In genomic region chr2:132587240-132587779, GRCm38 (mm10) we compare ENCODE assay signal across 7 mouse cellular contexts. TPM values are rescaled to one million over a fixed set of nuclear protein-coding genes. Genes with fewer than 3 reads are reported as not detected.
DNase-seq lines count a peak whose midpoint lies in the region; ATAC-seq and TF ChIP-seq lines count a peak whose summit lies in the region.

Gpcpd1 (minus strand) TSS chr2:132587729.

- H3K9ac ChIP-seq in CH12.LX (ENCODE audit: insufficient read depth, low read depth) = no peak within 1 kb of the TSS
- no peak within 1 kb of the TSS for H3K9ac ChIP-seq in forebrain, postnatal 0 days
- H3K9ac ChIP-seq in hindbrain, embryonic 13.5 days = no peak within 1 kb of the TSS
- no peak within 1 kb of the TSS for H3K9ac ChIP-seq in liver, embryonic 15.5 days

- no peak within 1 kb of the TSS for H3K4me3 ChIP-seq in CH12.LX (replicated peaks in 1 of 3; ENCODE audit: low read depth in 2 of 3, low read length in 2 of 3, poor library complexity in 1 of 3)
- H3K4me3 ChIP-seq in forebrain, postnatal 0 days (ENCODE audit: low read depth, low read length) = no peak within 1 kb of the TSS
- no peak within 1 kb of the TSS for H3K4me3 ChIP-seq in hindbrain, embryonic 13.5 days
- H3K4me3 ChIP-seq in liver, embryonic 15.5 days (replicated peaks) = no peak within 1 kb of the TSS

- H3K36me3 ChIP-seq in CH12.LX (replicated peaks in 1 of 2; ENCODE audit: control insufficient read depth in 1 of 2, insufficient read depth in 1 of 2, low read length in 1 of 2) = no peaks in the 10 kb centered on the region
- H3K36me3 ChIP-seq in forebrain, postnatal 0 days (ENCODE audit: insufficient read depth) = no peaks in the 10 kb centered on the region
- H3K36me3 ChIP-seq in hindbrain, embryonic 13.5 days = no peaks in the 10 kb centered on the region
- H3K36me3 ChIP-seq in liver, embryonic 15.5 days (replicated peaks) = no peaks in the 10 kb centered on the region

- ATAC-seq in activated CD4-positive, CD25-positive, alpha-beta regulatory T cell, adult 4 months = no peak
- no peak for ATAC-seq in forebrain, postnatal 0 days
- no peak for ATAC-seq in hindbrain, embryonic 13.5 days (ENCODE audit: low FRiP score)
- ATAC-seq in liver, embryonic 15.5 days (ENCODE audit: insufficient read depth) = no peak

- H3K4me1 ChIP-seq in CH12.LX (ENCODE audit: control insufficient read depth in 1 of 2, insufficient read depth in 2 of 2) = peaks cover 9 to 27% of the 10 kb centered on the region in 2 experiments; a peak in 3 of 4 replicates
- H3K4me1 ChIP-seq in forebrain, postnatal 0 days (ENCODE audit: insufficient read depth) = 0 out of 2 replicates have a peak, but pooled peaks cover 3% of the 10 kb centered on the region
- peaks cover 6% of the 10 kb centered on the region; the same call in 1 of the 2 replicates for H3K4me1 ChIP-seq in hindbrain, embryonic 13.5 days (replicated peaks)
- peaks cover 3% of the 10 kb centered on the region; the same call in 1 of the 2 replicates for H3K4me1 ChIP-seq in liver, embryonic 15.5 days (replicated peaks)

- no peak for TF ChIP-seq POLR2A in CH12.LX (IDR thresholded peaks at IDR 0.05; ENCODE audit: low read depth, low read length)

- DNase-seq in CH12.LX (ENCODE audit: extremely low read depth) (no peak), MN1 (ENCODE audit: low spot score) (no peak)
- DNase-seq in forebrain, postnatal 0 days = no peak
- no peak for DNase-seq in cerebellum, adult 11 months

- H3K27ac ChIP-seq in CH12.LX (ENCODE audit: insufficient read depth, low read depth) = no peak within 1 kb of the TSS
- H3K27ac ChIP-seq in forebrain, postnatal 0 days (ENCODE audit: low read depth, low read length) = no peak within 1 kb of the TSS
- no peak within 1 kb of the TSS for H3K27ac ChIP-seq in hindbrain, embryonic 13.5 days
- no peak within 1 kb of the TSS for H3K27ac ChIP-seq in liver, embryonic 15.5 days (replicated peaks)

- H3K27me3 ChIP-seq in CH12.LX (replicated peaks) = peaks cover 3% of the 10 kb centered on the region
- no peaks in the 10 kb centered on the region for H3K27me3 ChIP-seq in forebrain, postnatal 0 days (ENCODE audit: insufficient read depth, low read length)
- H3K27me3 ChIP-seq in hindbrain, embryonic 13.5 days = no peaks in the 10 kb centered on the region
- H3K27me3 ChIP-seq in liver, embryonic 15.5 days = no peaks in the 10 kb centered on the region

- H3K4me2 ChIP-seq in CH12.LX (ENCODE audit: insufficient read depth, low read depth, poor library complexity, severe bottlenecking) = no peak within 1 kb of the TSS
- no peak within 1 kb of the TSS for H3K4me2 ChIP-seq in forebrain, postnatal 0 days (ENCODE audit: low read depth)
- H3K4me2 ChIP-seq in hindbrain, embryonic 13.5 days = no peak within 1 kb of the TSS
- no peak within 1 kb of the TSS for H3K4me2 ChIP-seq in liver, embryonic 15.5 days

- in situ Hi-C loops in CH12.LX (cut with MboI; ENCODE audit: low pct_ligation_motif_present, low pct_unique_long_range_greater_than_20kb, low sequenced_read_pairs) = no loop called here

- peak; percentile 88 for TF ChIP-seq EP300 in CH12.LX (IDR thresholded peaks at IDR 0.05; ENCODE audit: low read length)

- no peaks in the 10 kb centered on the region for H3K79me2 ChIP-seq in CH12.LX (replicated peaks; ENCODE audit: control insufficient read depth, extremely low read depth, insufficient read depth, poor library complexity, severe bottlenecking)

- WGBS in forebrain, postnatal 0 days = 95% methylated on average over 7 of the region's 7 CpGs
- WGBS in hindbrain, embryonic 13.5 days = 92% methylated on average over 7 of the region's 7 CpGs
- 75% methylated on average over 7 of the region's 7 CpGs for WGBS in liver, embryonic 15.5 days (ENCODE audit: insufficient replicate concordance)

- no peak for TF ChIP-seq CTCF in CH12.LX (conservative IDR thresholded peaks at IDR 0.05 in 1 of 2, IDR thresholded peaks at IDR 0.05 in 1 of 2; ENCODE audit: low read depth in 2 of 2, low read length in 2 of 2)
- TF ChIP-seq CTCF in forebrain, postnatal 0 days (IDR thresholded peaks at IDR 0.05; ENCODE audit: low read depth) = no peak

- dilution Hi-C loops in CH12.LX (cut with MboI; ENCODE audit: extremely low pct_ligation_motif_present, extremely low pct_unique_long_range_greater_than_20kb, low sequenced_read_pairs) = no loop called here

- no peak; the same call in 1 of the 2 replicates for TF ChIP-seq RAD21 in CH12.LX (IDR thresholded peaks at IDR 0.05; ENCODE audit: low read depth, low read length)

- H3K9me3 ChIP-seq in CH12.LX (replicated peaks; ENCODE audit: low read length) = no peaks in the 10 kb centered on the region
- no peaks in the 10 kb centered on the region for H3K9me3 ChIP-seq in forebrain, postnatal 0 days (ENCODE audit: low read length)
- H3K9me3 ChIP-seq in hindbrain, embryonic 13.5 days = no peaks in the 10 kb centered on the region
- no peaks in the 10 kb centered on the region for H3K9me3 ChIP-seq in liver, embryonic 15.5 days (replicated peaks)

TF ChIP-seq in CH12.LX, 34 proteins besides CTCF, POLR2A, EP300 and RAD21:
- TF ChIP-seq MAFK (IDR thresholded peaks at IDR 0.05; ENCODE audit: insufficient replicate concordance, low read length) (0 out of 2 replicates have a peak, but pooled peaks have one; percentile 21), IRF4 (IDR thresholded peaks at IDR 0.05; ENCODE audit: low read depth, low read length) (peak; percentile 95), HCFC1 (IDR thresholded peaks at IDR 0.05; ENCODE audit: low read depth, low read length) (no peak), CHD1 (IDR thresholded peaks at IDR 0.05; ENCODE audit: low read depth, low read length) (no peak), ETS1 (conservative IDR thresholded peaks at IDR 0.05; ENCODE audit: low read depth, low read length) (peak; percentile 82), MEF2A (IDR thresholded peaks at IDR 0.05; ENCODE audit: borderline replicate concordance, low read depth, low read length) (peak; percentile 55; the same call in 1 of the 2 replicates), BHLHE40 (IDR thresholded peaks at IDR 0.05; ENCODE audit: low read depth, low read length) (peak; percentile 66), USF2 (conservative IDR thresholded peaks at IDR 0.05; ENCODE audit: low read depth, low read length) (no peak), MAX (IDR thresholded peaks at IDR 0.05; ENCODE audit: low read length) (no peak), JUN (IDR thresholded peaks at IDR 0.05; ENCODE audit: insufficient read depth, low read depth, low read length) (peak; percentile 45), TCF12 (IDR thresholded peaks at IDR 0.05; ENCODE audit: low read depth, low read length) (peak; percentile 76), JUND (conservative IDR thresholded peaks at IDR 0.05; ENCODE audit: low read depth, low read length) (peak; percentile 71)

RNA-seq across cellular contexts. Expression of gene Gpcpd1, which starts in this region (rescaled TPM):
- total RNA-seq in CH12.LX (2012; rRNA removed) = 18.3 and 33.5 TPM in 2 replicates
- 60.5 and 60.8 TPM in 2 replicates for total RNA-seq in CH12.LX (2014; rRNA removed)
- 30.9 and 40.7 TPM in 2 replicates for polyA plus RNA-seq in CH12.LX (2012; ENCODE audit: insufficient read length, low read depth)
- polyA plus RNA-seq in activated CD4-positive, CD25-positive, alpha-beta regulatory T cell, adult 4 months (2017; shearing (Covaris generic)) = 10 to 100 TPM; 50.6 to 63.3 TPM
- 79.6 and 97.7 TPM in 2 replicates for total RNA-seq in forebrain, postnatal 0 days (2014; rRNA removed)
- polyA plus RNA-seq in forebrain, postnatal 0 days (2015; fragmentation: Nextera tagmentation; extraction: Ambion mirVana) = 71.5 and 80.1 TPM in 2 replicates
- 84.8 and 101 TPM in 2 replicates for polyA plus RNA-seq in hindbrain, embryonic 13.5 days (2015; fragmentation: Nextera tagmentation; extraction: Ambion mirVana)
- polyA plus RNA-seq in liver, embryonic 15.5 days (2015; fragmentation: Nextera tagmentation; extraction: Ambion mirVana) = 64.7 and 73.0 TPM in 2 replicates
